Mouse (Mus musculus): ENCODE results near the gene Micall1. TPM values are rescaled to one million over a fixed set of nuclear protein-coding genes. Genes with fewer than 3 reads are reported as not detected.

The Micall1 gene
- polyA plus RNA-seq, 1 experiment from 2014 or later, result 10.4 TPM

DNA sequence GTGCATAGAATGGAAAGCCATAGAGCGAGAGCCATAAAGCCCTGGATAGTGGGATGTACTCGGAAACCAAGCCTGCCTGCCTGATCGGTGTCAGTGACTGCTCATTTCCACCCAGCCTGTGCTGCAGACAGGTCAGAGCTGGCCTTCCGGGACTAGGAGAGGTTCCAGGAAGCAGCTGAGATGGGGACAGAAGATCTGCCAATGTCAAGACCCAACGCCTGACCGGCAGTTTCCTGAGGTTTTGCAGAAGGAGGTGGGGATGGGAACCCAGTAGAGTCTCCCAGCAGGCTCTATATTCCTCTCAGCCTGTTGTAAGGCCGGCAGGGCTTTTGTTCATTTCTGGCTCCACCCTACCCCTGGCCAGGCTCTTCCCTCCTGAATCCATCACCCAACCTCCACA is 9.8 kb upstream of the Micall1 start:
- H3K4me3 ChIP-seq, result no peak overlapping the region
- ATAC-seq (ENCODE audit: low read depth), result no peak
- no peak overlapping the region for H3K9ac ChIP-seq
- no peak overlapping the region for H3K4me2 ChIP-seq
- no peaks in the 10 kb centered on the region for H3K27me3 ChIP-seq
- 0 out of 2 replicates have a peak, but pooled peaks cover 16% of the 10 kb centered on the region for H3K4me1 ChIP-seq (replicated peaks)
- H3K27ac ChIP-seq (replicated peaks), result no peak overlapping the region
- H3K9me3 ChIP-seq, result no peaks in the 10 kb centered on the region
- 57% methylated on average over 7 of the region's 7 CpGs for WGBS
- H3K36me3 ChIP-seq, result peaks cover 22% of the 10 kb centered on the region

DNA sequence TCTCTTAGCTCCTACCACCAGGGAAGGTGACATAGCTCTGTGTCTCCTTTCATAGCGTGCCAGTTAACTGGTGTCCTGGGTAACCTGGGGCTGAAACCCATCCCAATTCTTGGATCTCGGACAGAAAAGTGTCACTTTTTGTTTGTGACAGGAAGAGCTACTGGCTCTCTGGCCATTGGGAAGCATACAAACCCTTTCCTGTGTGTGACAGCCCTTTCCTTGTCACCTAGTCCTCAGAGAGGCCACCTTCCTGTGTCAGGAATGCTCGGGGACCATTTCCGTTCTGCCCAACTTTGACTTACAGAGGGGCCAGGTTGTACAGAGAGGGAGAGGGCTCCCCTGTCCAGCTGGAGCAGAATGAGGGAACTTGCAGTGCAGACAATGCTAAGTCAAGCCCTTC is 9.2 kb upstream of the Micall1 start:
- Histone ChIP-seq H3K9ac (no peak overlapping the region), H3K9me3 (no peaks in the 10 kb centered on the region), H3K4me3 (no peak overlapping the region), H3K4me1 (replicated peaks) (0 out of 2 replicates have a peak, but pooled peaks cover 16% of the 10 kb centered on the region), H3K27me3 (no peaks in the 10 kb centered on the region), H3K4me2 (no peak overlapping the region), H3K27ac (replicated peaks) (no peak overlapping the region), H3K36me3 (peaks cover 17% of the 10 kb centered on the region)
- WGBS, result 75% methylated on average over 4 of the region's 4 CpGs
- ATAC-seq (ENCODE audit: low read depth), result no peak

DNA sequence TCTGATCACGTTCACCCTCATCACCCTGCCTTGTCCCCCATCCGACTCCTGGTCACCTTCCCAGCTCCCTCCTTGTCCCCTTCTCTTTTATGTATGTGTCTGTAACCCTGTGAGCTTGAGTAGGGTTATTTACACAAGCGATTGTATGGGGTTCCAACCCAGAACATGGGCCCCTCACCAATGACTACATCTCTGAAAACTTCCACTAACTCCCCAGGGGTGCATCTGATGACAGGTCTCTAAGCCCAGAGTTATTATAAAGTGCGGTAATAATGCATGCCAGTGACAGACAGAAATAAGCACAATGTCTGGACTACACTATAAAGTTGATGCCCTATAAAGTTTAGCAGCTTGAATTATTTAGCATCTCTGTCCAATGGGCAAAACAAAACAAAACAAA is 8.3 kb upstream of the Micall1 start:
- no peak for ATAC-seq (ENCODE audit: low read depth)
- 0 out of 2 replicates have a peak, but pooled peaks cover 16% of the 10 kb centered on the region for H3K4me1 ChIP-seq (replicated peaks)
- no peaks in the 10 kb centered on the region for H3K9me3 ChIP-seq
- H3K36me3 ChIP-seq, result peaks cover 8% of the 10 kb centered on the region
- no peak overlapping the region for H3K4me3 ChIP-seq
- H3K9ac ChIP-seq, result no peak overlapping the region
- H3K27ac ChIP-seq (replicated peaks), result no peak overlapping the region
- 80% methylated on average over 4 of the region's 4 CpGs for WGBS
- no peaks in the 10 kb centered on the region for H3K27me3 ChIP-seq
- no peak overlapping the region for H3K4me2 ChIP-seq

DNA sequence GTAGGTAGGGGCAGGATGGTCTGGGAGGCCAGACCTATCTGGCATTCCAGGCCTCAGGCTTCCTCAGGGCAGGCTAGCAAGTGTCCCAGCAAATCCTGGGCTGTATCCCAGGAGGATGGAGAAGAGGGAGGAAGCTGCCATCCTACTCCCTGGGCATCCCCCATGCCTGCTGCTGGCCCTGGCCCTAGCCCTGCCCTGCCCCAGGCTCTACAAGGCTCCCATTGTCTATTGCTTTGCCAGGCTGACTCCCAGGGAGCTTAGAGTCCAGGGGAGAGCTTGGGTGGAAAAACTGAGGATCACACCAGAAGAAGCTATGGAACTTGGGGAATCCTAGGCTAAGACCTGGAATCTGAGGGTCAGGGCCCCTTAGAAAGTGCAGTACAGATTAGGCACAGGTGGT is 7.2 kb upstream of the Micall1 start:
- Histone ChIP-seq H3K4me1 (replicated peaks) (0 out of 2 replicates have a peak, but pooled peaks cover 16% of the 10 kb centered on the region), H3K27me3 (no peaks in the 10 kb centered on the region), H3K4me2 (no peak overlapping the region), H3K9me3 (no peaks in the 10 kb centered on the region), H3K4me3 (no peak overlapping the region), H3K27ac (replicated peaks) (no peak overlapping the region), H3K9ac (no peak overlapping the region), H3K36me3 (no peaks in the 10 kb centered on the region)
- ATAC-seq (ENCODE audit: low read depth), result no peak

DNA sequence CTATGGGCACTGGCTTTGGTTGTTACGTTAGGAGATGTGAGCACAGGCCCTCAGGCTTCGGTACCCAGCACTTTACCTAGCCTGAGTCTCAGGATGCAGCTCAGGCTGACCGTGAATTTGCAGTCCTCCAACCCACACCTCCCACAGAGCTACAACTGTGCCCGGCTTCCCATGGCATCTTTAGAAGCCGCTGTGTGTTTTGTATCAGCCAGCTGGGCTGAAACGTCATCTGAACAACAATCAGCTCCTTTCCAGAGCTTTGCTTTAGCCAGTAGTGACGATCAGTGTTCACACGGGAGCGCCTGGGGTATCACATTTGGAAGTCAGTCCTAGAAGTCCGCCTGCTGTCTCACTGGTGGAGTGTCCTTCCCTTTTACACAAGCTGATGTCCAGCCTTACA is 5.4 kb upstream of the Micall1 start:
- WGBS, result 74% methylated on average over 10 of the region's 10 CpGs
- ATAC-seq (ENCODE audit: low read depth), result no peak

DNA sequence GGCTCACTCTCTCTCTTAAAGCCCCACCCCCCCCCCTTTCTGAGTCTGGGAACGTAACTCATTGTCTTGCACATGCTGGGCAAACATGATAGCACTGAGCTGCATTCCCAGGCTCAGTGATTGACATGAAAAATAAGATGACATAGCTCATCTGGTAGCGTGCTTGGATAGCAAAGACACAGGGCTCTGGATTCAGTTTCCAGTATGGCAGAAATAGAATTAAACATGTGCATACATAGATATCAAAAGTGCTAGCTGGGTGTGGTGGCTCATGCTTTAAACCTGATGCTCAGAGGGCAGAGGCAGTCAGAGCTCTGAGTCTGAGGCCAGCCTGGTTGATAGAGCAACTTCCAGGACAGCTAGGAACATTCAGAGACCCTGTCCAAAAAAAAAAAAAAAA is 2.9 kb upstream of the Micall1 start:
- Histone ChIP-seq H3K27ac (replicated peaks) (no peak overlapping the region), H3K36me3 (no peaks in the 10 kb centered on the region), H3K4me2 (no peak overlapping the region), H3K4me1 (replicated peaks) (peaks cover 23% of the 10 kb centered on the region), H3K9ac (no peak overlapping the region), H3K9me3 (no peaks in the 10 kb centered on the region), H3K4me3 (no peak overlapping the region), H3K27me3 (peaks cover 4% of the 10 kb centered on the region; the same call in 1 of the 2 replicates)
- no peak for ATAC-seq (ENCODE audit: low read depth)
- WGBS, result 60% methylated on average over 2 of the region's 2 CpGs

More for the DNA sequence above, 5.4 kb upstream of the Micall1 start:
- no peak overlapping the region for H3K27ac ChIP-seq (replicated peaks)
- H3K9me3 ChIP-seq, result no peaks in the 10 kb centered on the region
- peaks cover 10% of the 10 kb centered on the region for H3K4me1 ChIP-seq (replicated peaks)
- H3K9ac ChIP-seq, result no peak overlapping the region
- no peaks in the 10 kb centered on the region for H3K27me3 ChIP-seq
- H3K4me2 ChIP-seq, result no peak overlapping the region
- no peaks in the 10 kb centered on the region for H3K36me3 ChIP-seq
- no peak overlapping the region for H3K4me3 ChIP-seq

DNA sequence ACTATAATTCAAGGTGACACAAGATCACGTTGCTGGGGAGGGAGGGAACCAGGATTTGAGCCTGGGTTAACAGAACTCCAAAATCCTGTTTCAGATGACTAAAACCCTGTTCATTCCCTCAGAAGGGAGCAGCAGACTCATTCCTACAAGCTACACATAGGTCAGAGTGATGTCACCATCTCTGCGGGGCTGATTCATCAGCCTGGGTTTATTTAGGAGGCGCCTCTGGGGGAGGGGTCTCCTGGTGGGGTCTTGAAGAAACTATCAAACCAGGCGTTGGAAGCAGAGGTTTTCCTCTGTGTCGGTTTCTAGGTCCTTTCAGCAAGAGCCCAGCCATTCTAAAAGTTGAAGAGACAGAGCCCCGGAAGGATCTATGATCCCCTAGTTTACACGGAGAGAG is 732 bp upstream of the Micall1 start:
- H3K36me3 ChIP-seq, result peaks cover 3% of the 10 kb centered on the region
- WGBS, result 22% methylated on average over 7 of the region's 7 CpGs
- peaks cover 5% of the 10 kb centered on the region; the same call in 1 of the 2 replicates for H3K27me3 ChIP-seq
- peak overlapping the region; percentile 80 for H3K27ac ChIP-seq (replicated peaks)
- H3K4me3 ChIP-seq, result peak overlapping the region; percentile 91
- no peak; the same call in 1 of the 2 replicates for ATAC-seq (ENCODE audit: low read depth)
- H3K9ac ChIP-seq, result peak overlapping the region; percentile 93
- peaks cover 36% of the 10 kb centered on the region for H3K4me1 ChIP-seq (replicated peaks)
- no peaks in the 10 kb centered on the region for H3K9me3 ChIP-seq
- H3K4me2 ChIP-seq, result peak overlapping the region; percentile 97

DNA sequence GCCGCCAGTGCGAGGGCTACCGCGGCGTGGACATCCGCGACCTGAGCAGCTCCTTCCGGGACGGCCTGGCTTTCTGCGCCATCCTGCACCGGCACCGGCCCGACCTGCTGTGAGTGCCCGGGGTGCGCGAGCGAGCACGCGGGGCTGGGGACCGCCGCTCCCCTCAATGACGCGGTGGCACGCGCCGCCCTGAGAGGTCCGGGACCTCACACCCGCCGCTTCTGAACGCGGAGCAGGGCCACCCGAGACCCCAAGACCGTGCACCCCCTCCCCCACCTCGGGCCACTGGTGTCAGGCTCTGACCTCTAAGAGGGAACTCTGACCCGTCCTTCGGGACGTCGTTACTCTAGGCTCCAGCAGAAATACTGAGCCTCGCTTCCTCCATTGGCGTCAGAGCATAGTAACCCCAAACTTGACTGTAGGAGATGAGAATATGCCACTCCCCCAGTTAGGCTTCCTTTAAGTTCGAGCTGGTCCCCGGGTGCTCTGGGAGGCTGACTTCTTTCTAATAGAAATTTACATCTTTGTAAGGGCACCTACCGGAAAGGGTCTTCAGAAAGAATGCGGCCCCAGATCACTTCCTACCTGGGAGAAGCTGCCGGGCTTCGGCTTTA is 730 bp downstream of the Micall1 start:
- Histone ChIP-seq H3K9me3 (no peaks in the 10 kb centered on the region), H3K27ac (replicated peaks) (peak overlapping the region; percentile 80), H3K36me3 (peaks cover 7% of the 10 kb centered on the region), H3K4me2 (peak overlapping the region; percentile 97), H3K27me3 (peaks cover 5% of the 10 kb centered on the region; the same call in 1 of the 2 replicates), H3K4me3 (peak overlapping the region; percentile 91), H3K9ac (peak overlapping the region; percentile 93), H3K4me1 (replicated peaks) (peaks cover 36% of the 10 kb centered on the region)
- under 1% methylated on average over 45 of the region's 46 CpGs for WGBS
- peak; percentile 60; the same call in 1 of the 2 replicates for ATAC-seq (ENCODE audit: low read depth)

DNA sequence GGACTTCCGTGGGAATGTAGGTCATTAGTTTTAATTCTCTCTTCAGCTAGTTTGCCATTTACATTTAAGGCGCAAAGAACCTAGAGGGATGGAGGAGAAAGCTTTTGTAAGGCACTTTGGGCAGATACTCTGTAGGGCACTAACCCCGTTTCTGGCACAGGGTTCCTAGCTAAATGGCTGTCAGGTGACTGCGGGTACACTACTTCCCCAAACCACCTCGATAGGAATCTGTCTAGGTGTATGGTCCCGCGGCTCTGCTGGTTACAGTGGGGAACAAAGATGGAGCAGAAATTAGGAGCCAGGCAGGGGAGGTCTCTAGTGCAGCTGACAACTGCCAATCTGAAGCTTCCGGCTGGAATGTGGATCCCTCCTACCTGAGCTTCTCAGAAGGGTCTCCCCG is 1.3 kb downstream of the Micall1 start:
- peak overlapping the region; percentile 93 for H3K9ac ChIP-seq
- H3K27ac ChIP-seq (replicated peaks), result no peak overlapping the region
- no peaks in the 10 kb centered on the region for H3K9me3 ChIP-seq
- peak overlapping the region; percentile 97 for H3K4me2 ChIP-seq
- peaks cover 13% of the 10 kb centered on the region for H3K36me3 ChIP-seq
- peak overlapping the region; percentile 91 for H3K4me3 ChIP-seq
- H3K4me1 ChIP-seq (replicated peaks), result peaks cover 36% of the 10 kb centered on the region
- 20% methylated on average over 9 of the region's 9 CpGs for WGBS
- no peak for ATAC-seq (ENCODE audit: low read depth)
- H3K27me3 ChIP-seq, result peaks cover 5% of the 10 kb centered on the region; the same call in 1 of the 2 replicates

DNA sequence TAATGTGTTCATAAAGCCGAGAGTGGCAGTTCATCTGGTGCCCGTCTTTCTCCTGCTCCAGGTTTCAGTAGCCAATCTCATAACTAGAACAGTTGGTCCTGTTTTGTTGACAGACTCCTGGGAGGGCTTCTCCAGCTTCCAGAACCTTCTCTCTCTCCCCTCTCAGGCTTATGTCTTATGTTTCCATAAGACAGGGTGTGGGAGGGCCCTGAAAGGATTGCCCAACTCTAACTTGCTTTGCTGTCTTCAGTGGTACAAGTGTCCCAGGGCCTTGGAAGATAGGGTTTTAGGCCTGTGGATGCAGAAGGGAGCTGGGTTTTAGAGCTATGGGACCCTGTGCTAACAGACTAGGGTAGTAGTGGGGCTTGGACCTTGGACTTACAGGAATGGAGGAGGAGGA is 1.8 kb downstream of the Micall1 start:
- Histone ChIP-seq H3K4me3 (peak overlapping the region; percentile 91), H3K4me2 (peak overlapping the region; percentile 97), H3K36me3 (peaks cover 18% of the 10 kb centered on the region), H3K27ac (replicated peaks) (no peak overlapping the region), H3K4me1 (replicated peaks) (peaks cover 36% of the 10 kb centered on the region), H3K9ac (peak overlapping the region; percentile 93), H3K27me3 (peaks cover 5% of the 10 kb centered on the region; the same call in 1 of the 2 replicates), H3K9me3 (no peaks in the 10 kb centered on the region)
- ATAC-seq (ENCODE audit: low read depth), result no peak
- 62% methylated on average over 2 of the region's 2 CpGs for WGBS

DNA sequence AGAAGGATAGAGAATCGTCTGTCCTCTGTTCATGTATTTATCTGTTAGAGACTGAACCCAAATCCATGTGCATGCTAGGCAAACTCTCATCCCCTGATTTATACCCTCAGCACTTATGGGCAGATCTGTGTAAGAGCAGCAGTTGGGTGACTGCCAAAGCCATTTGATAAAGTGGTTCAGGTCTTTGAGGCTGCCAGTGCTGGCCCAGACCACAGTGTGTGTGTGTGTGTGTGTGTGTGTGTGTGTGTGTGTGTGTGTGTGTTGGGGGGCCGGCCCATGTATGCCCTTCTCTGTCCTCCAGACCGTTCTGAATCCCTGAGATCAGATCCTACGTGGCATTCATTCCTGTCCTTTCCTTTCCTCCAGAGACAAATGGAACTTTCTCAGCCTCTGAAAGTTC is 3.1 kb downstream of the Micall1 start:
- WGBS, result 79% methylated on average over 4 of the region's 4 CpGs
- H3K4me3 ChIP-seq, result no peak overlapping the region

DNA sequence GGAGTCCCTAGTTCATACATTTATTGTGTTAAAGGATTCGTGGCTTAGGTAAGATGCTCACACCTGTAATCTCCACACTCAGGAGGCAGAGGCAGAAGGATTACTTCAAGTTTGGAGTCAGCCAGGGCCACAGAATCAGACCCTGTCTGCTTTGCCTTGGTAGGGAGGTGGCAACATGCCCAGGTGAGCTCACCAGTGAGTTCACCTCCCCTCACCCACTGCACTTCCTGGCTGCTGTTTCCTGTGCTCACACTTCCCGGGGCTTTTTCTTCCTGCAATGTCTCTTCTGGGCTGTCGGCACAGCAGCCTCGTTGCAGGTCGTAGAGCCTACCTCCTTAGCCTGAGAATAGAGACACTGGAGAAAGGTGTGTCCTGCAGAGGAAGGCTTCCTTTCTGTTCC is 6.6 kb downstream of the Micall1 start:
- Histone ChIP-seq H3K9ac (no peak overlapping the region), H3K4me2 (no peak overlapping the region), H3K27ac (replicated peaks) (no peak overlapping the region), H3K36me3 (peaks cover 57% of the 10 kb centered on the region), H3K4me1 (replicated peaks) (peaks cover 18% of the 10 kb centered on the region), H3K9me3 (no peaks in the 10 kb centered on the region), H3K4me3 (no peak overlapping the region), H3K27me3 (peaks cover 5% of the 10 kb centered on the region; the same call in 1 of the 2 replicates)
- ATAC-seq (ENCODE audit: low read depth), result no peak
- WGBS, result 59% methylated on average over 5 of the region's 5 CpGs

More for the DNA sequence above, 3.1 kb downstream of the Micall1 start:
- Histone ChIP-seq H3K4me1 (replicated peaks) (peaks cover 36% of the 10 kb centered on the region), H3K27me3 (peaks cover 5% of the 10 kb centered on the region; the same call in 1 of the 2 replicates), H3K36me3 (peaks cover 31% of the 10 kb centered on the region), H3K9ac (0 out of 2 replicates have a peak overlapping the region, but pooled peaks have one; percentile 93), H3K27ac (replicated peaks) (peak overlapping the region; percentile 28; the same call in 1 of the 2 replicates), H3K4me2 (0 out of 2 replicates have a peak overlapping the region, but pooled peaks have one; percentile 97), H3K9me3 (no peaks in the 10 kb centered on the region)
- no peak for ATAC-seq (ENCODE audit: low read depth)
